Mouse (Mus musculus): ENCODE measurements at regions not wholly inside any gene's neighbourhood (a gene's known extent, or its start where the extent isn't known, plus 50 kb on each side); places are given as distances from the start of the nearest gene placed in this dataset.

DNA sequence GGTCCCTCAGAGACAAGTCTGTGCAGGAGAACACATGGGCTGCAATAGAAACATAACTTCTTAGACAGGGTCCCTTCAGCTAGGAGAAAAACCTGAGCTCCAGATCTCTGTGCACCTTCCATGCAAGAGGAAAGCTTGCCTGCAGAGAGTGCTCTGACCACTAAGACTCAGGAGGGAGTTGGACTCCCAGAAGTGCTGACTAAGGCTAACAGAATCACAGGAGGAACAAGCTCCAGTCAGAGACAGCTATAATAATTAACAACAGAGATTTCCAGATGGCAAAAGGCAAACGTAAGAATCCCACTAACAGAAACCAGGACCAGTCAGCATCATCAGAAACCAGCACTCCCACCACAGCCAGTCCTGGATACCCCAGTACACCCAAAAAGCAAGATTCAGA lies 364.0 kb downstream of the Adam6a start:
- TF ChIP-seq POLR2A (IDR thresholded peaks at IDR 0.05; ENCODE audit: low read depth, low read length) (no peak), CTCF (IDR thresholded peaks at IDR 0.05; ENCODE audit: extremely low read depth, insufficient read depth, insufficient read length, insufficient replicate concordance) (no peak)
